Mouse (Mus musculus) intestine, embryonic 16.5 days (tissue): ENCODE data around the gene Tspan18. TPM values are rescaled to one million over a fixed set of nuclear protein-coding genes. Genes with fewer than 3 reads are reported as not detected.

ENCODE experiments used
- ATAC-seq: fragments of 200-750 bp; cut with Nextera tagmentation; 2 replicates; pipeline ENCODE4 v1.8.0; 2017; ENCODE audit warnings: moderate TSS enrichment, moderate library complexity
- H3K27ac ChIP-seq: fragments of 300-500 bp; sonication (generic); 2 replicates; pipeline ENCODE4 v1.5.1; 2014; ENCODE audit warnings: mild to moderate bottlenecking, low read length
- H3K27me3 ChIP-seq: fragments of 300-500 bp; sonication (generic); replicated peaks from 2 replicates; pipeline ENCODE4 v1.6.1; 2014; ENCODE audit warnings: low read length, control low read depth, mixed read lengths; ENCODE audit not compliant: control insufficient read depth, insufficient read depth
- H3K36me3 ChIP-seq: fragments of 300-500 bp; sonication (generic); 2 replicates; pipeline ENCODE4 v1.6.1; 2014; ENCODE audit warnings: low read length, control low read depth; ENCODE audit not compliant: control insufficient read depth, insufficient read depth
- H3K4me1 ChIP-seq: fragments of 300-500 bp; sonication (generic); 2 replicates; pipeline ENCODE4 v1.6.1; 2014; ENCODE audit warnings: low read length, control low read depth, mixed read lengths; ENCODE audit not compliant: control insufficient read depth, insufficient read depth
- H3K4me2 ChIP-seq: fragments of 300-500 bp; sonication (generic); 2 replicates; pipeline ENCODE4 v1.6.1; 2014; ENCODE audit warnings: low read depth, low read length, control low read depth
- H3K4me3 ChIP-seq: fragments of 300-500 bp; sonication (generic); 2 replicates; pipeline ENCODE4 v1.5.1; 2014; ENCODE audit warnings: mild to moderate bottlenecking, low read length
- H3K9ac ChIP-seq: fragments of 300-500 bp; sonication (generic); 2 replicates; pipeline ENCODE4 v1.6.1; 2014; ENCODE audit warnings: low read depth, low read length
- H3K9me3 ChIP-seq: fragments of 300-500 bp; sonication (generic); 2 replicates; pipeline ENCODE4 v1.6.1; 2016; ENCODE audit warnings: low read length, control low read depth; ENCODE audit not compliant: control insufficient read depth
- WGBS: fragments of 180-500 bp; shearing (Covaris S2); extraction: QIAGEN DNeasy Blood & Tissue Kit; methylation state at CpG from one replicate; pipeline ENCODE4 v1.1.7; 2014; 5-methylcytosine and 5-hydroxymethylcytosine counted together
- polyA plus RNA-seq: library from polyadenylated mRNA; unstranded; fragments of >200 nt; fragmentation: Nextera tagmentation; extraction: Ambion mirVana; gene quantifications from 2 replicates; pipeline ENCODE4 v1.2.1, GENCODE M21; 2015

Tspan18 gene
- polyA plus RNA-seq, 1 experiment from 2014 or later = 19.5 TPM

GRCm38 (mm10) chr2:93188761-93189458, 145.4 kb downstream of the Tspan18 start:
- ATAC-seq = peak; percentile 12; the same call in 1 of the 2 replicates
- Histone ChIP-seq H3K9ac (peak overlapping the region; percentile 91), H3K4me2 (peak overlapping the region; percentile 98), H3K27me3 (no peaks in the 10 kb centered on the region), H3K27ac (peak overlapping the region; percentile 81; the same call in 1 of the 2 replicates), H3K9me3 (no peaks in the 10 kb centered on the region), H3K4me1 (peaks cover 46% of the 10 kb centered on the region), H3K4me3 (peak overlapping the region; percentile 88), H3K36me3 (no peaks in the 10 kb centered on the region)
- WGBS = 7% methylated on average over 19 of the region's 19 CpGs

GRCm38 (mm10) chr2:93188020-93188760, 146.1 kb downstream of the Tspan18 start:
- Histone ChIP-seq H3K4me1 (peaks cover 47% of the 10 kb centered on the region), H3K9ac (peak overlapping the region; percentile 91), H3K27ac (peak overlapping the region; percentile 81), H3K9me3 (no peaks in the 10 kb centered on the region), H3K4me2 (peak overlapping the region; percentile 98), H3K36me3 (no peaks in the 10 kb centered on the region), H3K27me3 (no peaks in the 10 kb centered on the region), H3K4me3 (peak overlapping the region; percentile 88)
- WGBS = under 1% methylated on average over 53 of the region's 53 CpGs
- ATAC-seq = peak; percentile 4; the same call in 1 of the 2 replicates

GRCm38 (mm10) chr2:93187323-93187996, 146.8 kb downstream of the Tspan18 start, which contains the start of gene Trp53i11:
Trp53i11 (plus strand) TSS chr2:93187548.
- WGBS = under 1% methylated on average over 51 of the region's 69 CpGs
- peak; percentile 92 for ATAC-seq
- Histone ChIP-seq H3K4me1 (peaks cover 48% of the 10 kb centered on the region), H3K27ac (peak within 1 kb of the TSS; percentile 81), H3K4me3 (peak within 1 kb of the TSS; percentile 88), H3K36me3 (no peaks in the 10 kb centered on the region), H3K9ac (peak within 1 kb of the TSS; percentile 91), H3K9me3 (no peaks in the 10 kb centered on the region), H3K27me3 (no peaks in the 10 kb centered on the region), H3K4me2 (peak within 1 kb of the TSS; percentile 98)

GRCm38 (mm10) chr2:93182859-93183258, 151.4 kb downstream of the Tspan18 start:
- WGBS = 71% methylated on average over 11 of the region's 11 CpGs
- ATAC-seq = no peak
- H3K27me3 ChIP-seq = no peaks in the 10 kb centered on the region; the same call in 1 of the 2 replicates

GRCm38 (mm10) chr2:93180077-93180844, 154.0 kb downstream of the Tspan18 start:
- H3K27me3 ChIP-seq = no peaks in the 10 kb centered on the region; the same call in 1 of the 2 replicates
- no peaks in the 10 kb centered on the region for H3K36me3 ChIP-seq
- peak; percentile 29; the same call in 1 of the 2 replicates for ATAC-seq
- 4% methylated on average over 41 of the region's 41 CpGs for WGBS
- peak overlapping the region; percentile 58 for H3K9ac ChIP-seq
- peaks cover 53% of the 10 kb centered on the region for H3K4me1 ChIP-seq
- 0 out of 2 replicates have a peak overlapping the region, but pooled peaks have one; percentile 7 for H3K27ac ChIP-seq
- H3K4me2 ChIP-seq = peak overlapping the region; percentile 62
- peak overlapping the region; percentile 35 for H3K4me3 ChIP-seq
- no peaks in the 10 kb centered on the region for H3K9me3 ChIP-seq

More at GRCm38 (mm10) chr2:93182859-93183258, 151.4 kb downstream of the Tspan18 start:
- H3K36me3 ChIP-seq = no peaks in the 10 kb centered on the region
- no peak overlapping the region for H3K4me3 ChIP-seq
- H3K4me2 ChIP-seq = no peak overlapping the region
- peaks cover 31% of the 10 kb centered on the region for H3K4me1 ChIP-seq
- H3K27ac ChIP-seq = no peak overlapping the region
- no peak overlapping the region for H3K9ac ChIP-seq
- H3K9me3 ChIP-seq = no peaks in the 10 kb centered on the region

- WGBS = 45% methylated on average over 5 of the region's 5 CpGs
- peak overlapping the region; percentile 45; the same call in 1 of the 2 replicates for H3K27ac ChIP-seq
- no peaks in the 10 kb centered on the region for H3K36me3 ChIP-seq
- H3K9me3 ChIP-seq = no peaks in the 10 kb centered on the region
- no peak overlapping the region for H3K9ac ChIP-seq
- H3K27me3 ChIP-seq = no peaks in the 10 kb centered on the region; the same call in 1 of the 2 replicates
- peaks cover 57% of the 10 kb centered on the region for H3K4me1 ChIP-seq
- ATAC-seq = peak; percentile 57
- H3K4me3 ChIP-seq = no peak overlapping the region
- no peak overlapping the region for H3K4me2 ChIP-seq
These were observed 154.7 kb downstream of the Tspan18 start for GRCm38 (mm10) chr2:93179603-93180002.

GRCm38 (mm10) chr2:93178313-93178677, 156.0 kb downstream of the Tspan18 start:
- H3K9ac ChIP-seq = no peak overlapping the region
- H3K9me3 ChIP-seq = no peaks in the 10 kb centered on the region
- no peaks in the 10 kb centered on the region; the same call in 1 of the 2 replicates for H3K27me3 ChIP-seq
- WGBS = 84% methylated on average over 4 of the region's 4 CpGs
- H3K36me3 ChIP-seq = no peaks in the 10 kb centered on the region
- no peak overlapping the region for H3K27ac ChIP-seq
- H3K4me2 ChIP-seq = no peak overlapping the region
- no peak for ATAC-seq
- H3K4me1 ChIP-seq = peaks cover 57% of the 10 kb centered on the region
- no peak overlapping the region for H3K4me3 ChIP-seq

GRCm38 (mm10) chr2:93177668-93178312, 156.5 kb downstream of the Tspan18 start:
- Histone ChIP-seq H3K27me3 (no peaks in the 10 kb centered on the region; the same call in 1 of the 2 replicates), H3K36me3 (no peaks in the 10 kb centered on the region), H3K4me2 (no peak overlapping the region), H3K4me1 (peaks cover 58% of the 10 kb centered on the region), H3K9ac (no peak overlapping the region), H3K9me3 (no peaks in the 10 kb centered on the region), H3K4me3 (no peak overlapping the region), H3K27ac (no peak overlapping the region)
- 80% methylated on average over 20 of the region's 20 CpGs for WGBS
- ATAC-seq = no peak
